ENCODE assay signal across 34 mouse cellular contexts in genomic region chr11:96015421-96015820, GRCm38 (mm10). TPM values are rescaled to one million over a fixed set of nuclear protein-coding genes. Genes with fewer than 3 reads are reported as not detected.
DNase-seq lines count a peak whose midpoint lies in the region; ATAC-seq and TF ChIP-seq lines count a peak whose summit lies in the region.
"Had no signal": no experiment of that assay in that cellular context is flagged by ENCODE, and none has a peak within 500 bp of the region (broad histone marks: within the 10 kb centered on the region; RNA-seq: fewer than 3 reads in every experiment).

No protein-coding gene starts in this region.

- no peak for ATAC-seq in heart, embryonic 12.5 days (ENCODE audit: insufficient number of reproducible peaks, low FRiP score)
- no peak for ATAC-seq in midbrain, embryonic 11.5 days (ENCODE audit: low FRiP score)
- ATAC-seq: forebrain, embryonic 13.5 days; forebrain, embryonic 16.5 days; hindbrain, postnatal 0 days; inflammation-experienced regulatory T-cells, adult 6 months; intestine, embryonic 16.5 days had no signal

- H3K9me3 ChIP-seq in heart, embryonic 12.5 days (replicated peaks), result no peaks in the 10 kb centered on the region
- H3K9me3 ChIP-seq in midbrain, embryonic 11.5 days (ENCODE audit: control insufficient read depth, low read length), result no peaks in the 10 kb centered on the region
- no peaks in the 10 kb centered on the region for H3K9me3 ChIP-seq in midbrain, embryonic 10.5 days (replicated peaks)
- H3K9me3 ChIP-seq: forebrain, embryonic 10.5 days; forebrain, embryonic 13.5 days had no signal

- no peak for TF ChIP-seq CTCF in heart, adult 2 months (IDR thresholded peaks at IDR 0.05)

- no peak overlapping the region for H3K4me3 ChIP-seq in heart, adult 2 months
- no peak overlapping the region for H3K4me3 ChIP-seq in heart, embryonic 12.5 days
- no peak overlapping the region for H3K4me3 ChIP-seq in midbrain, embryonic 11.5 days (ENCODE audit: low read depth, low read length)
- no peak overlapping the region for H3K4me3 ChIP-seq in midbrain, embryonic 10.5 days
- H3K4me3 ChIP-seq: forebrain, embryonic 10.5 days; forebrain, embryonic 13.5 days had no signal

- no peaks in the 10 kb centered on the region for H3K36me3 ChIP-seq in heart, adult 2 months (ENCODE audit: control insufficient read depth, insufficient read depth, low read length)
- no peaks in the 10 kb centered on the region for H3K36me3 ChIP-seq in heart, embryonic 12.5 days
- no peaks in the 10 kb centered on the region for H3K36me3 ChIP-seq in midbrain, embryonic 11.5 days (ENCODE audit: control insufficient read depth, insufficient read depth, low read length)
- H3K36me3 ChIP-seq in midbrain, embryonic 10.5 days, result no peaks in the 10 kb centered on the region
- H3K36me3 ChIP-seq: forebrain, embryonic 10.5 days had no signal

- no peak for TF ChIP-seq EP300 in heart, adult 2 months (IDR thresholded peaks at IDR 0.05; ENCODE audit: insufficient read depth, low read depth, low read length)

- H3K79me2 ChIP-seq in heart, adult 2 months (replicated peaks; ENCODE audit: control insufficient read depth, insufficient read depth, low read length), result no peaks in the 10 kb centered on the region

- peak; percentile 86 for DNase-seq in heart, adult 11 months
- no peak for DNase-seq in heart, adult 2 months
- DNase-seq in heart, adult 18-20 months, result no peak
- DNase-seq in midbrain, embryonic 11.5 days (ENCODE audit: low spot score, missing footprints), result peak; percentile 69
- DNase-seq in midbrain, embryonic 10.5 days (ENCODE audit: low spot score), result no peak
- no peak for DNase-seq in c-Kit-positive CD71-positive TER-119-positive erythroid progenitor cells, embryonic 14.5 days (ENCODE audit: low spot score)
- DNase-seq: adrenal gland, postnatal 10 days; adrenal gland, postnatal 36 days; B cell, adult 2 months; cerebellum, adult 11 months; cerebellum, adult 2 months; cerebellum, adult 9-11 months; cerebellum, postnatal 25 days; gastrocnemius, postnatal 10 days; gastrocnemius, postnatal 36 days; heart, postnatal 36 days; kidney, adult 18-20 months; kidney, adult 9 months had no signal

- WGBS in heart, adult 2 months, result 30% methylated on average over 5 of the region's 5 CpGs
- 12% methylated on average over 5 of the region's 5 CpGs for WGBS in heart, embryonic 12.5 days
- 59% methylated on average over 5 of the region's 5 CpGs for WGBS in midbrain, embryonic 11.5 days
- WGBS in midbrain, embryonic 10.5 days, result 58% methylated on average over 5 of the region's 5 CpGs

- TF ChIP-seq POLR2A in heart, adult 2 months (IDR thresholded peaks at IDR 0.05; ENCODE audit: insufficient read depth, low read depth, low read length), result no peak

- intact Hi-C loops in heart, adult 2 months (cut with DNase I), result no loop called here

- peak overlapping the region; percentile 35 for H3K4me2 ChIP-seq in heart, embryonic 12.5 days
- no peak overlapping the region for H3K4me2 ChIP-seq in midbrain, embryonic 11.5 days
- H3K4me2 ChIP-seq: forebrain, embryonic 13.5 days; hindbrain, embryonic 14.5 days had no signal

- peaks cover 3% of the 10 kb centered on the region for H3K27me3 ChIP-seq in heart, adult 2 months (ENCODE audit: control insufficient read depth, insufficient read depth, low read length)
- no peaks in the 10 kb centered on the region for H3K27me3 ChIP-seq in heart, embryonic 12.5 days (replicated peaks)
- no peaks in the 10 kb centered on the region for H3K27me3 ChIP-seq in midbrain, embryonic 11.5 days (ENCODE audit: control insufficient read depth, insufficient read depth, low read length)
- H3K27me3 ChIP-seq in midbrain, embryonic 10.5 days (ENCODE audit: low read depth, poor library complexity, severe bottlenecking), result no peaks in the 10 kb centered on the region
- H3K27me3 ChIP-seq: forebrain, embryonic 13.5 days had no signal

- no peaks in the 10 kb centered on the region for H3K4me1 ChIP-seq in heart, adult 2 months (ENCODE audit: control insufficient read depth, insufficient read depth, low read length)
- H3K4me1 ChIP-seq in heart, embryonic 12.5 days (replicated peaks), result peaks cover 37% of the 10 kb centered on the region
- peaks cover 8% of the 10 kb centered on the region; the same call in 1 of the 2 replicates for H3K4me1 ChIP-seq in midbrain, embryonic 11.5 days (ENCODE audit: control insufficient read depth, insufficient read depth, low read length)
- H3K4me1 ChIP-seq in midbrain, embryonic 10.5 days, result peaks cover 35% of the 10 kb centered on the region

- H3K27ac ChIP-seq in heart, adult 2 months, result no peak overlapping the region
- H3K27ac ChIP-seq in heart, embryonic 12.5 days (ENCODE audit: poor library complexity, severe bottlenecking), result no peak overlapping the region
- H3K27ac ChIP-seq in midbrain, embryonic 11.5 days (ENCODE audit: low read depth, low read length), result no peak overlapping the region
- no peak overlapping the region for H3K27ac ChIP-seq in midbrain, embryonic 10.5 days (replicated peaks)
- H3K27ac ChIP-seq: forebrain, embryonic 10.5 days; forebrain, embryonic 13.5 days; hindbrain, embryonic 14.5 days; hindbrain, postnatal 0 days had no signal

- no peak overlapping the region for H3K9ac ChIP-seq in heart, adult 2 months (ENCODE audit: low read depth, low read length)
- H3K9ac ChIP-seq in heart, embryonic 12.5 days, result no peak overlapping the region
- H3K9ac ChIP-seq in midbrain, embryonic 11.5 days (ENCODE audit: low read length), result no peak overlapping the region
- H3K9ac ChIP-seq: forebrain, embryonic 13.5 days; hindbrain, embryonic 14.5 days had no signal

RNA-seq across cellular contexts. Expression of gene Gip, which starts 8.9 kb away (rescaled TPM):
- not detected for total RNA-seq in heart, adult 2 months (2021)
- polyA plus RNA-seq in heart, adult 2 months (2012; rRNA removed), result not detected in 2 replicates
- polyA plus RNA-seq in heart, embryonic 12.5 days (2016; fragmentation: Nextera tagmentation; extraction: Ambion mirVana), result not detected in 2 replicates
- total RNA-seq in heart, adult 18-20 months (2021), result not detected
- polyA plus RNA-seq in midbrain, embryonic 11.5 days (2014; fragmentation: Nextera tagmentation; extraction: Ambion mirVana), result not detected in 2 replicates
- polyA plus RNA-seq in midbrain, embryonic 10.5 days (2016; fragmentation: Nextera tagmentation; extraction: Ambion mirVana), result not detected in 2 replicates
- total RNA-seq: adrenal gland, adult 18-20 months; adrenal gland, postnatal 10 days; adrenal gland, postnatal 36 days; CH12.LX; common myeloid progenitor, adult 5-6 weeks; gastrocnemius, adult 18-20 months; gastrocnemius, postnatal 10 days; gastrocnemius, postnatal 36 days; granulocyte monocyte progenitor cell, adult 5-6 weeks; heart, postnatal 36 days; hindbrain, postnatal 0 days had no signal
- polyA plus RNA-seq: cerebellum, adult 2 months; embryonic facial prominence, embryonic 14.5 days; forebrain, embryonic 13.5 days; forebrain, embryonic 16.5 days; heart, postnatal 0 days; hindbrain, embryonic 11.5 days; hindbrain, embryonic 14.5 days; hindbrain, postnatal 0 days; inflammation-experienced regulatory T-cells, adult 6 months had no signal

RNA-seq across cellular contexts. Expression of gene Igf2bp1, which starts 9.7 kb away (rescaled TPM):
- total RNA-seq in heart, adult 2 months (2021), result under 1 TPM; 0.05 to 0.23 TPM
- polyA plus RNA-seq in heart, adult 2 months (2012; rRNA removed), result 0.31 TPM in 1 of 2 replicates, not detected in the other
- 63.2 and 66.9 TPM in 2 replicates for polyA plus RNA-seq in heart, embryonic 12.5 days (2016; fragmentation: Nextera tagmentation; extraction: Ambion mirVana)
- under 1 TPM; 0.05 to 0.35 TPM for total RNA-seq in heart, adult 18-20 months (2021)
- polyA plus RNA-seq in midbrain, embryonic 11.5 days (2014; fragmentation: Nextera tagmentation; extraction: Ambion mirVana), result 92.9 and 95.1 TPM in 2 replicates
- 176 and 190 TPM in 2 replicates for polyA plus RNA-seq in midbrain, embryonic 10.5 days (2016; fragmentation: Nextera tagmentation; extraction: Ambion mirVana)
- total RNA-seq: common myeloid progenitor, adult 5-6 weeks; gastrocnemius, adult 18-20 months; gastrocnemius, postnatal 36 days had no signal
- polyA plus RNA-seq: cerebellum, adult 2 months; inflammation-experienced regulatory T-cells, adult 6 months had no signal

RNA-seq across cellular contexts. Expression of gene Snf8, which starts 19.3 kb away (rescaled TPM):
- total RNA-seq in heart, adult 2 months (2021), result 10 to 100 TPM; 44.9 to 49.1 TPM
- polyA plus RNA-seq in heart, adult 2 months (2012; rRNA removed), result 18.8 and 23.0 TPM in 2 replicates
- polyA plus RNA-seq in heart, embryonic 12.5 days (2016; fragmentation: Nextera tagmentation; extraction: Ambion mirVana), result 76.0 and 78.9 TPM in 2 replicates
- 10 to 100 TPM; 43.6 to 44.9 TPM for total RNA-seq in heart, adult 18-20 months (2021)
- polyA plus RNA-seq in midbrain, embryonic 11.5 days (2014; fragmentation: Nextera tagmentation; extraction: Ambion mirVana), result 36.7 and 43.0 TPM in 2 replicates
- 106 and 110 TPM in 2 replicates for polyA plus RNA-seq in midbrain, embryonic 10.5 days (2016; fragmentation: Nextera tagmentation; extraction: Ambion mirVana)

RNA-seq across cellular contexts. Expression of gene Ube2z, which starts 49.8 kb away (rescaled TPM):
- 10 to 100 TPM; 29.5 to 29.7 TPM for total RNA-seq in heart, adult 2 months (2021)
- polyA plus RNA-seq in heart, adult 2 months (2012; rRNA removed), result 22.9 and 41.1 TPM in 2 replicates
- 42.5 and 43.5 TPM in 2 replicates for polyA plus RNA-seq in heart, embryonic 12.5 days (2016; fragmentation: Nextera tagmentation; extraction: Ambion mirVana)
- 10 to 100 TPM; 32.0 to 32.3 TPM for total RNA-seq in heart, adult 18-20 months (2021)
- polyA plus RNA-seq in midbrain, embryonic 11.5 days (2014; fragmentation: Nextera tagmentation; extraction: Ambion mirVana), result 21.5 and 22.3 TPM in 2 replicates
- polyA plus RNA-seq in midbrain, embryonic 10.5 days (2016; fragmentation: Nextera tagmentation; extraction: Ambion mirVana), result 25.0 and 27.0 TPM in 2 replicates

Comparison
In these comparisons a context has a peak if more than half of its experiments do, and no peak if none do; other contexts are left out.
1. DNase-seq: peak in heart, adult 11 months (single experiment) and midbrain, embryonic 11.5 days (single experiment); none in heart, adult 2 months (0 of 2), heart, adult 18-20 months (0 of 2), midbrain, embryonic 10.5 days (single experiment) and c-Kit-positive CD71-positive TER-119-positive erythroid progenitor cells, embryonic 14.5 days (single experiment).
2. RNA of gene Igf2bp1, which starts 9.7 kb away (polyA plus RNA-seq): 176 to 190 TPM in midbrain, embryonic 10.5 days, 92.9 to 95.1 TPM in midbrain, embryonic 11.5 days and 63.2 to 66.9 TPM in heart, embryonic 12.5 days; 0.31 TPM in heart, adult 2 months; every median in the first group is over 10 times any median in the second.